In genomic region chr11:102156039-102156785, GRCm38 (mm10) we compare ENCODE assay signal across 8 mouse cellular contexts. TPM values are rescaled to one million over a fixed set of nuclear protein-coding genes. Genes with fewer than 3 reads are reported as not detected.
A peak's percentile ranks its signal among the peaks of the same experiment; 100 is the strongest.
DNase-seq lines count a peak whose midpoint lies in the region; ATAC-seq and TF ChIP-seq lines count a peak whose summit lies in the region.

Tmem101 (minus strand) TSS chr11:102156404.

- H3K27ac ChIP-seq in cortical plate, adult 2 months (ENCODE audit: insufficient read depth, low read length): no peak within 1 kb of the TSS

- no peaks in the 10 kb centered on the region for H3K27me3 ChIP-seq in megakaryocyte, embryonic 14.5 days (replicated peaks)

- TF ChIP-seq POLR2A in cortical plate, adult 2 months (IDR thresholded peaks at IDR 0.05; ENCODE audit: extremely low read depth, insufficient read depth, low read length): peak; percentile 78; the same call in 1 of the 2 replicates

- H3K9me3 ChIP-seq in megakaryocyte, embryonic 14.5 days: no peaks in the 10 kb centered on the region

- TF ChIP-seq CTCF in cortical plate, adult 2 months (IDR thresholded peaks at IDR 0.05; ENCODE audit: extremely low read depth, insufficient read depth, low read length): no peak

- DNase-seq in gastrocnemius, adult 8-10 months (ENCODE audit: low spot score in 2 of 2): peak; percentile 83 to 88
- peak; percentile 93 for DNase-seq in hindlimb bud, embryonic 11.5 days (ENCODE audit: extremely low spot score, low read depth, low spot score)
- peak; percentile 84 to 88 for DNase-seq in left cerebral cortex, adult 8-10 months (ENCODE audit: low spot score in 2 of 2)
- DNase-seq in right cerebral cortex, postnatal 10 days (ENCODE audit: low spot score in 2 of 2): peak; percentile 94 to 95
- peak; percentile 86 for DNase-seq in urinary bladder, postnatal 25 days (ENCODE audit: low spot score)

- ATAC-seq in activated CD4-positive, CD25-positive, alpha-beta regulatory T cell, adult 4 months: peak; percentile 40

- peaks cover 34% of the 10 kb centered on the region for H3K36me3 ChIP-seq in megakaryocyte, embryonic 14.5 days (replicated peaks; ENCODE audit: low read length)

- H3K4me1 ChIP-seq in cortical plate, adult 2 months (ENCODE audit: control insufficient read depth, insufficient read depth, low read length): peaks cover 2% of the 10 kb centered on the region; the same call in 1 of the 2 replicates
- peaks cover 53% of the 10 kb centered on the region for H3K4me1 ChIP-seq in megakaryocyte, embryonic 14.5 days

- H3K4me3 ChIP-seq in cortical plate, adult 2 months (ENCODE audit: insufficient read depth, low read length): peak within 1 kb of the TSS; percentile 68
- peak within 1 kb of the TSS; percentile 98 for H3K4me3 ChIP-seq in megakaryocyte, embryonic 14.5 days (replicated peaks)

RNA-seq across cellular contexts. Expression of gene Tmem101, which starts in this region (rescaled TPM):
- 10 to 100 TPM; 13.5 to 15.4 TPM for polyA plus RNA-seq in activated CD4-positive, CD25-positive, alpha-beta regulatory T cell, adult 4 months (2017; shearing (Covaris generic))
- polyA plus RNA-seq in cortical plate, adult 2 months (2012; rRNA removed): 28.4 and 31.4 TPM in 2 replicates
- 10 to 100 TPM in 2 of 4 experiments, 1 to 10 TPM in 2; 8.9 to 10.5 (median 9.9) TPM for total RNA-seq in gastrocnemius, adult 8-10 months (2022)
- total RNA-seq in left cerebral cortex, adult 8-10 months (2022): 10 to 100 TPM; 19.4 to 27.6 (median 20.2) TPM
- 13.5 TPM in 1 of 2 replicates, not detected in the other for polyA plus RNA-seq in megakaryocyte, embryonic 14.5 days (2012; ENCODE audit: insufficient read depth, low replicate concordance)
